Mouse (Mus musculus) heart, embryonic 10.5 days (tissue): Measurements from ENCODE around the gene Hcn2. TPM values are rescaled to one million over a fixed set of nuclear protein-coding genes. Genes with fewer than 3 reads are reported as not detected.

Experiments
- DNase-seq: peaks from one replicate; pipeline ENCODE4 v3.0.0-alpha.2; 2017; ENCODE audit warnings: low spot score
- H3K27ac ChIP-seq: fragments of 300-500 bp; sonication (generic); 2 replicates; pipeline ENCODE4 v1.5.1; 2016; ENCODE audit warnings: mild to moderate bottlenecking
- H3K27me3 ChIP-seq: fragments of 300-500 bp; sonication (generic); 2 replicates; pipeline ENCODE4 v1.6.1; 2016; ENCODE audit warnings: mild to moderate bottlenecking; ENCODE audit not compliant: poor library complexity, insufficient read depth, severe bottlenecking
- H3K36me3 ChIP-seq: fragments of 300-500 bp; sonication (generic); 2 replicates; pipeline ENCODE4 v1.6.1; 2016; ENCODE audit warnings: mild to moderate bottlenecking, moderate library complexity
- H3K4me1 ChIP-seq: fragments of 300-500 bp; sonication (generic); 2 replicates; pipeline ENCODE4 v1.6.1; 2016; ENCODE audit warnings: mild to moderate bottlenecking
- H3K4me3 ChIP-seq: fragments of 300-500 bp; sonication (generic); 2 replicates; pipeline ENCODE4 v1.5.1; 2016; ENCODE audit warnings: mild to moderate bottlenecking, moderate library complexity
- H3K9me3 ChIP-seq: fragments of 300-500 bp; sonication (generic); 2 replicates; pipeline ENCODE4 v1.6.1; 2016; ENCODE audit warnings: mild to moderate bottlenecking, moderate library complexity
- WGBS: fragments of 180-500 bp; shearing (Covaris S2); methylation state at CpG from one replicate; pipeline ENCODE4 v1.1.7; 2016; 5-methylcytosine and 5-hydroxymethylcytosine counted together
- polyA plus RNA-seq: library from polyadenylated mRNA; unstranded; fragments of >200 nt; fragmentation: Nextera tagmentation; extraction: Ambion mirVana; gene quantifications from 2 replicates; pipeline ENCODE4 v1.2.1, GENCODE M21; 2016

The Hcn2 gene
- polyA plus RNA-seq, 1 experiment from 2014 or later, result not detected

DNA sequence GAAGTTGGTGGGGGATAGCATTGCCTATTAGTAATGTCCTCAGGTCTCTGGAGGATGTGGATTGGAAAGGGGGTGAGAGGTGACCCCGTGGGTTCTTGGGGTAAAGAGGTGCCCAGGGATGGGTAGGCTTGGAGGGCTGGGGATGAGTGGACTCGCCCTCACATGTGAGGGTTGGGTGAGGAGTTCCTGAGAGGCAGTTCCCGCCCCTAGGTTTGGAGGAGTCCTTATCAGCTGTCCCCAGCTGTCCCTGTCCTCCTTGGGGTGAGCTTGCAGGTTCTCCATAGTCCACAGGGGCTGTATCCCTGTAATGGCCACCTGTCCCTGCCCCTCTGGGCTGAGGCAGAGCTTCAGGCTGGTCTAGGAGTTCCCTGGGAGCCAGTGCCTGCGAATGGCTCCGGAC lies 10.5 kb upstream of the Hcn2 start:
- Histone ChIP-seq H3K9me3 (no peaks in the 10 kb centered on the region), H3K36me3 (peaks cover 49% of the 10 kb centered on the region), H3K27ac (peak overlapping the region; percentile 95), H3K4me1 (peaks cover 74% of the 10 kb centered on the region), H3K27me3 (no peaks in the 10 kb centered on the region), H3K4me3 (peak overlapping the region; percentile 74)
- peak; percentile 93 for DNase-seq
- 55% methylated on average over 5 of the region's 5 CpGs for WGBS

DNA sequence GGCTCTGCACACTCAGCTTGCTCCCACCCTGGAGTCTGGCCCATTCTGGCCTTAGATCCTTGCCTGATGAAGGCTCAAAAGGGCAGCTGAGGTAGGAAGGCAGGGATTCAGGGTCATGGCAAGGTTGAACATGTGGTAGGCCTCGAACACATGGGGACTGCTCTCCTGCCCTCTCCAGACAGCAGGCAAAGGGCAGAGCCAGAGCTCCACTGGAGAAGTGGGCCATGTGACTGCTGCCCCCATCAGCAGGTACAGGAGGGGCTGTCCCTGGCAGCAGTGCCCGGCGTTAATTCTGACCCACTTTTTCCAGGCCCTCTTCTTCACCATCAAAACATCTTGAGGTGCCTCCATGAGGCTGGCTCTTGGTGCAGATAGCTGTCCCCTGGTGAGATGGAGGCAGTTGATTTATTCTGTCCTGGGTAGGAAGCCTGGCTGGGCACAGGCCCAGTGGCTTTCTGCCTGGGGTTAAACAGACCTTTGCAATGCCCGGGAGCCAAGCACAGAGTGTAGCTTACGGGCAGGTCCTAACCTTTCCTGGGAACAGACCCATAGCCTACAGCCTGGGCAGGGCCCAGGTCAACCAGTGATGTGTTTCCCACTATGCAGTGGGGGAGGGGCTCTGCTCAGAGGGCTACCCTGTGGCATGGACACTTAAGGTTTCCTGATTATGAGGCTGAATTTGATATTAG lies 9.9 kb upstream of the Hcn2 start:
- H3K27ac ChIP-seq, result peak overlapping the region; percentile 95; the same call in 1 of the 2 replicates
- peaks cover 55% of the 10 kb centered on the region for H3K36me3 ChIP-seq
- WGBS, result 78% methylated on average over 5 of the region's 5 CpGs
- H3K4me3 ChIP-seq, result peak overlapping the region; percentile 74
- no peak for DNase-seq
- no peaks in the 10 kb centered on the region for H3K27me3 ChIP-seq
- H3K4me1 ChIP-seq, result peaks cover 74% of the 10 kb centered on the region
- H3K9me3 ChIP-seq, result no peaks in the 10 kb centered on the region

DNA sequence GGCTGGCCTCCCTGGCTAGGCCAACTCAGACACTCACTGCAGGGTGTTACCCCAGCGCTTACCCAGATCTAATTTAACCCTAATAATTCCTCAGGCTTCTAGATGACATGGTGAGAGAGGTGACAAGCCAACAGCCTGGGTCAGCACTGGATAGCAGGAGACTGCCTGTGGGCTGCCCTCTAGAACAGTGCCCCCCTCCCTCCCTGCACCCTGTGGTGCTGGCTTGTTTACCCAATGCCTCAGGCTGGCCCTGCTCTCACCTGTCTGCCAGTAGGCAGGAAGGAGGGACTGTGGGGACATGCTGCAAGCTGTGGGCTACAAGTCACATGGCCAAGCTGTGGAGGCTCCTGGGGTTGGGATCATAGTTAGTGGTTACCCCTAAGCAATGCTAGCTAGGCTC lies 9.3 kb upstream of the Hcn2 start:
- Histone ChIP-seq H3K36me3 (peaks cover 61% of the 10 kb centered on the region), H3K4me3 (peak overlapping the region; percentile 74), H3K9me3 (no peaks in the 10 kb centered on the region), H3K27ac (peak overlapping the region; percentile 95), H3K27me3 (no peaks in the 10 kb centered on the region), H3K4me1 (peaks cover 73% of the 10 kb centered on the region)
- 69% methylated on average over 1 of the region's 1 CpGs for WGBS
- no peak for DNase-seq

DNA sequence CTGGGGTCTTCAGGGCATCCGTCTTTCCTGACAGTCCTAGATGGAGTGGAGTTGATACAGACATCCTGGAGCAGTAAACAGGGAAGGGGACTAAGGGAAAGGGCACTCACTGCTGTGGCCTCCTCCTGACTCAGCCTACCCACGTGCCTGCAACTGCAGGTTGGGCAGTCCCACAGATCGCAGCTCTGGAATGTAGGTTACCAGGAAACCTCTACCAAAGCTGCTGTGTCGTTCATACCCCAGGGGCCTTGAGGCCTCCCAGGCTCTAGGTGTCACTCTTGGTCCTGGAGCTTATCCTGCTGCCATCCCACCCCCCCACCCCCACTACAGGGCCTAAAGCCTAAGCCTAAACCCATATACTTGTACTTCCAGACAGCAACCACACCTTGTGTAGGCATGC lies 8.7 kb upstream of the Hcn2 start:
- H3K4me3 ChIP-seq, result peak overlapping the region; percentile 74
- H3K36me3 ChIP-seq, result peaks cover 62% of the 10 kb centered on the region
- no peak for DNase-seq
- peaks cover 78% of the 10 kb centered on the region for H3K4me1 ChIP-seq
- no peaks in the 10 kb centered on the region for H3K9me3 ChIP-seq
- no peak overlapping the region for H3K27ac ChIP-seq
- H3K27me3 ChIP-seq, result no peaks in the 10 kb centered on the region
- 47% methylated on average over 4 of the region's 4 CpGs for WGBS

DNA sequence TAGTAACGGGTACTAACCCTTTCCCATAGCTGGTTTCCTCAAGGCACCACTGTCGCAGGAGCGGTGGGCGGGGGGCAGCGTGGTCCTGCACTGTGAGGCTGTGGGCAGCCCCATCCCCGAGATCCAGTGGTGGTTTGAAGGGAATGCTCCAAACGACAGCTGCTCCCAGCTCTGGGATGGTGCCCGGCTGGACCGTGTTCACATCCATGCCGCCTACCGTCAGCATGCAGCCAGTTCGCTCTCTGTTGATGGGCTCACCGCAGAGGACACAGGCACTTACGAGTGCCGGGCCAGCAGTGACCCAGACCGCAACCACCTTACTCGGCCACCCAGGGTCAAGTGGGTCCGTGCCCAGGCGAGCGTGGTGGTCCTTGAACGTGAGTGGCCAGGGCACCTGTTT lies 7.8 kb upstream of the Hcn2 start:
- Histone ChIP-seq H3K36me3 (peaks cover 62% of the 10 kb centered on the region), H3K4me1 (peaks cover 76% of the 10 kb centered on the region), H3K27me3 (peaks cover under 1% of the 10 kb centered on the region; the same call in 1 of the 2 replicates), H3K4me3 (peak overlapping the region; percentile 22), H3K27ac (peak overlapping the region; percentile 54), H3K9me3 (no peaks in the 10 kb centered on the region)
- 85% methylated on average over 21 of the region's 21 CpGs for WGBS
- DNase-seq, result no peak

DNA sequence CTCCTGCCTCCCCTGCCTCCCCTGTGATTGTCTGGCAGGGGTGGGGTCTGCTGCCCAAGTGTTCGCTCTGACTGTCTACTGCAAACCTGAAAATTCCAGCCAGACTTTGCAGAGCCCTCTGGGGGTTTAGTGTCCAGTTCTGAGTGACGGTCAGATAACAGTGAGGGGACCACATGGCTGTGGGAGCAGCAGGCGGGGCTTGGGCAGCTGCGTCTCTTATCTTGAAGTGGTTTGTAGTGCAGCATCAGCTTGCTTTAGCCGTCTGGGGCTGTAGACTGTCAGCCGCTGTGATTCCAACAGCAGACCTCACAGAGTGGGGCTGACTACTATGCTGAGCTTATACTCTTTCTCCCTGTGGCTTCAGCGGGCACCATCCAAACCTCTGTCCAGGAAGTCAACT lies 7.1 kb upstream of the Hcn2 start:
- Histone ChIP-seq H3K36me3 (peaks cover 62% of the 10 kb centered on the region), H3K4me1 (peaks cover 75% of the 10 kb centered on the region), H3K9me3 (no peaks in the 10 kb centered on the region), H3K27ac (peak overlapping the region; percentile 54), H3K4me3 (peak overlapping the region; percentile 22), H3K27me3 (peaks cover 7% of the 10 kb centered on the region; the same call in 1 of the 2 replicates)
- DNase-seq, result peak; percentile 94
- 18% methylated on average over 7 of the region's 7 CpGs for WGBS

DNA sequence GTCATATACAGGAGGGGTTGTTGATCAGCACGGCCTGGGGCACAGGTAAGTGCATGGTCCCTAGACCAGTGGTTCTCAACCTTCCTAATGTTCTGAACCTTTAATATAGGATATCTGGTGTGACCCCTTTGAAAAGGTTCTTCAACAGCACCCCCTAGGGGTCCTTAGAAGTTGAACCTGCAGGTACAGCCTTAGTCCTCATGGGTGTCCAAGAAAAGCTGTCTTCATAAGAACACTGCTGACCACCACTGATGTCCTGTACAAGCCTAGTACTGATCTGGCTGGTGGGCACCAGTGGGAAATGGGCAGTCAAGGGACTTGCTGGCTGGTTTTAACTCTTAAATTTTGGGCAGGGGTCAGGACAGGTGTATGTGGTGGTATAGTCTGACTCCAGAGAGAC lies 4.4 kb upstream of the Hcn2 start:
- no peak for DNase-seq
- Histone ChIP-seq H3K27me3 (peaks cover 33% of the 10 kb centered on the region), H3K9me3 (peaks cover 3% of the 10 kb centered on the region; the same call in 1 of the 2 replicates), H3K27ac (no peak overlapping the region), H3K4me3 (no peak overlapping the region), H3K4me1 (peaks cover 64% of the 10 kb centered on the region), H3K36me3 (peaks cover 51% of the 10 kb centered on the region)
- WGBS, result 76% methylated on average over 1 of the region's 1 CpGs

DNA sequence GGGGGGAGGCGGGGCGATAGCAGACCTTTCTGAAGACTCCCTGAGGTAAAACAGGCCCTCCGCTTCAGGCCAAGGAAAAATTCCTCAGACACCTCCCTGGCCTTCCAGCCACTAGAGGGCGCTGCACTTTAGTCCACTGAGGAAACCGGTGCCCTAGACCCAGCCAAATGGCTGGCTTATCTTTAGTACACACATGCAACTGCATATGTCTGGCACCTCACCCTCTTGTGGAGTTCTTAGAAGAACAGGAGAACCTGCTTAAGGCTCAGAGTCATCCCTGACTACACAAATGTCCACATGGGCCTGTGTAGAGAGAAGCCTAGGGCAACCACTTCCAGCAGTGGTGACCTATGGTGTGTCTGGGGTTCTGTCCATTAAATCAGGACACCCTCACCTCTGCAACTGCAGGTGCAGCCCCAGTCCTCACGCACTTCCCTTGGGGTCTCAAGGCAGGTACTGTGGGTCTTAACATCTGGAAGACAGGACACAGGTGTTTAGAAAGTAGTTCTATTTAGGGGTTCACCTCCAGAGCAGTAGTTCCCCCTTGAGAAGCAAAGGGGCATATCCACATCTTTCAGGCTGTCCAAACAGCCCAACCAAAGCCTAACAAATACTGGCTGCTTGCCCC lies 3.8 kb upstream of the Hcn2 start:
- Histone ChIP-seq H3K36me3 (peaks cover 45% of the 10 kb centered on the region), H3K4me3 (no peak overlapping the region), H3K4me1 (peaks cover 64% of the 10 kb centered on the region), H3K27ac (no peak overlapping the region), H3K9me3 (peaks cover 3% of the 10 kb centered on the region; the same call in 1 of the 2 replicates), H3K27me3 (peaks cover 39% of the 10 kb centered on the region)
- peak; percentile 95 for DNase-seq
- 16% methylated on average over 4 of the region's 6 CpGs for WGBS

DNA sequence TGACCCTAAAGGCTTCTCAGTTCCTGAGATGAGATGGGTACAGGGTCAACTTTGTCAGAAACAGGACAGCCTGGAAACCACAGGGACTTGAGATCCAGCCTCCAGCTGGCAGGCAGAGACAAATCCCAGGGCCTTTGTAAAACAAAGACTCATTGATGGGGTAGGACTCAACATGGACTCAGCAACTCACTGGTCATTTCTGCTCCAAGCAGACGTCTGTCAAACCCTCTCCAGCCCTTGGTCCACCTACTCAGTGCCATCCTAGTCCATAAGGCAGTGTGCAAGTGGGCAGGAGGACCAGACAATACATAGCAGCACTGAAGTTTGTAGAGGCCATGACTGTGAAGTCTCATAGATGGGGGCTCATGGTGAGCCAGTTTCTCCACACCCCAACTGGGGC lies 3.3 kb upstream of the Hcn2 start:
- WGBS, result 42% methylated on average over 1 of the region's 1 CpGs
- Histone ChIP-seq H3K4me3 (no peak overlapping the region), H3K27me3 (peaks cover 45% of the 10 kb centered on the region), H3K9me3 (peaks cover 3% of the 10 kb centered on the region; the same call in 1 of the 2 replicates), H3K4me1 (peaks cover 64% of the 10 kb centered on the region), H3K27ac (no peak overlapping the region), H3K36me3 (peaks cover 40% of the 10 kb centered on the region)
- peak; percentile 77 for DNase-seq

DNA sequence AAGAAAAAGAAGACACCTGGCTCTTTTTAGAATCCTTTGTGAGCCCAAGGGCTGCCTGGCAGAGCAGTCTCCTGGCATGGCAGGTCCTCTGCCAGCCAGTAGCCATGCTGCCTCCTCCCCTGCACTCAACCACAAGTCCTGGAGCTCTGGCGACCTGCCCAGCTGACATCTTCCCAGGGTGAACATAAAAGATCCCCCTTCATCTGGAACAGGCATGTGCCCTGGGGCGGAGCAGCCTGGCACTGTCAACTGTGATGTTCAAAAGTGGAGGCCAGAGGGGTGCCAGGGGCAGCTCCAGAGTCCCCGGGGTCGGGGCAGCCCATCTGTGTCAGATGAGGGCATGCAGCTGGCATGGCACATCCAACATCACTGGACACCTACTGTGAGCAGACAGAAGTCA lies 1.4 kb upstream of the Hcn2 start:
- Histone ChIP-seq H3K9me3 (peaks cover 3% of the 10 kb centered on the region; the same call in 1 of the 2 replicates), H3K27me3 (peaks cover 63% of the 10 kb centered on the region), H3K4me1 (peaks cover 45% of the 10 kb centered on the region), H3K36me3 (peaks cover 22% of the 10 kb centered on the region), H3K27ac (no peak overlapping the region), H3K4me3 (no peak overlapping the region)
- DNase-seq, result no peak
- WGBS, result 63% methylated on average over 4 of the region's 4 CpGs

DNA sequence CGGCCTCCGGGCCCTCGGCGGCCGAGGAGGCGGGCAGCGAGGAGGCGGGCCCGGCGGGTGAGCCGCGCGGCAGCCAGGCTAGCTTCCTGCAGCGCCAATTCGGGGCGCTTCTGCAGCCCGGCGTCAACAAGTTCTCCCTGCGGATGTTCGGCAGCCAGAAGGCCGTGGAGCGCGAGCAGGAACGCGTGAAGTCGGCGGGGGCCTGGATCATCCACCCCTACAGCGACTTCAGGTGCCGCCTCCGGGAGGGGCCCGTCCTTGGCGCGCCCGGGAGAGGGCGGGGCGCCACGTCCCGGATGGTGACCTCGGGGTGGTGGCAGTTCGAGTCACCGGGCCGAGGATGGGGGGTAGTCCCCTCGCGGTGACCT lies 538 bp downstream of the Hcn2 start:
- Histone ChIP-seq H3K27me3 (peaks cover 71% of the 10 kb centered on the region), H3K27ac (no peak overlapping the region), H3K4me3 (peak overlapping the region; percentile 76), H3K4me1 (peaks cover 27% of the 10 kb centered on the region), H3K9me3 (peaks cover 3% of the 10 kb centered on the region; the same call in 1 of the 2 replicates), H3K36me3 (peaks cover 2% of the 10 kb centered on the region)
- DNase-seq, result no peak
- 1% methylated on average over 43 of the region's 44 CpGs for WGBS

DNA sequence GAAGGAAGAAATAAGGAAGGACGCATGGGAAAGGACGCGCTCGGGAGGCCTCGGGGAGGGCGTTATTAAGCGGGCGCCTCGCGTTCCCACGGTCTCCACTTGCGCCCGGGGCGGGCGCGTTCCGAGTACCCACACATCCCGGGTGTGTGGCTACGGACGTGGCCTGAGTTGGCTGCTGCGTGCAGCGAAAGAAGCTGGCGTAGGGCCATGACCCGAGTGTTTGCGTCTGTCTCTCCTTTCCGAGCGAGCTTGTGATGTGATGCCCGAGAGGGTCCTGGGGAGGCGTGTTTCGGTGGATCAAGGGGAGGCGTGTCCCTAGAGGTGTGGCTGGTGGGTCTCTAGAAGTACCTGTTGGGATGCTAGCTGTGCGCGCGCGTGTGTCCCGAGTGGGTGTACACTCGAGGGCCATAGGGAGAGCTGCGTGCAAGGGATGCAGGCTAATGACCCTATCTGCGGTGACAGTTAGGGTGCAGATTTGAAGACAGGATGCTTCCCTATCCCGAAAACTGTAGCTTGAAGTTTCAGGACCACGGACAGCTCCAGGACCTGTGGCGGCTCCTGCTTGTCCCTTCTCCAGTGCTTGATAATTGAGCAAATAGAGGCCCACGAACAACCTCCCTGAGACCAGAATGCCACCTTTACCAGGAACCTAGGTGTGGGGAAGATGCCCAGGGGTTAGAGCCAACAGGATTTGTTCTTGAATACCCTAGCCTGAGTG lies 1.4 kb downstream of the Hcn2 start:
- Histone ChIP-seq H3K27me3 (peaks cover 71% of the 10 kb centered on the region), H3K4me1 (peaks cover 21% of the 10 kb centered on the region), H3K4me3 (peak overlapping the region; percentile 76), H3K27ac (no peak overlapping the region), H3K9me3 (peaks cover 3% of the 10 kb centered on the region; the same call in 1 of the 2 replicates), H3K36me3 (no peaks in the 10 kb centered on the region)
- WGBS, result 7% methylated on average over 43 of the region's 43 CpGs
- DNase-seq, result peak; percentile 85

DNA sequence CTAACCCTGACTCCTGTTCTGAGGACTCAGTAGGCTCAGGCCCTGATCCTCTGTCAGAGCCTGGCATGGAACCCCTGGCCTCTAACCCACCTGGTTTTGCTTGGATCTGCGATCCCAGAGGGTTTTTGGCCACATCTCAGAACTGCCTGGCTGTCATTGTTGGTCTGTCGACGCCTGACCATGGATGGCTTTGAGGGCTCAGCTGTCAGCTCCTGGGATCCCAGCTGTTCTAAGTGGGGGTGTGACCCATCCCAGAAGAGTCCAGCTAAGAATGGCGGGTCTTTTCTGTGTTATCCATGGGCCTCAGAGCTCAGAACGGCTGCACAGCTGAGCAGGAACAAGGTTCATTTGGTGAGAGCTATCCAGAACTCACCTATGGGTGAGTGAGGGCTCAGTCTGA lies 4.7 kb downstream of the Hcn2 start:
- H3K36me3 ChIP-seq, result no peaks in the 10 kb centered on the region
- no peaks in the 10 kb centered on the region for H3K9me3 ChIP-seq
- H3K4me3 ChIP-seq, result no peak overlapping the region
- DNase-seq, result no peak
- no peak overlapping the region for H3K27ac ChIP-seq
- WGBS, result 60% methylated on average over 5 of the region's 5 CpGs
- H3K27me3 ChIP-seq, result peaks cover 51% of the 10 kb centered on the region
- peaks cover 25% of the 10 kb centered on the region for H3K4me1 ChIP-seq
